Mouse (Mus musculus) forebrain, embryonic 16.5 days (tissue): ENCODE measurements around the gene Lsm12. TPM values are rescaled to one million over a fixed set of nuclear protein-coding genes. Genes with fewer than 3 reads are reported as not detected.

Experiments
- ATAC-seq: fragments of 200-750 bp; cut with Nextera tagmentation; 2 replicates; pipeline ENCODE4 v1.8.0; 2017; ENCODE audit warnings: mild to moderate bottlenecking, moderate library complexity
- H3K27ac ChIP-seq: fragments of 300-500 bp; sonication (generic); 2 replicates; pipeline ENCODE4 v1.5.1; 2014; ENCODE audit warnings: low read length, control low read depth
- H3K27me3 ChIP-seq: fragments of 300-500 bp; sonication (generic); replicated peaks from 2 replicates; pipeline ENCODE4 v1.6.1; 2014; ENCODE audit warnings: low read length; ENCODE audit not compliant: control insufficient read depth, insufficient read depth
- H3K36me3 ChIP-seq: fragments of 300-500 bp; sonication (generic); 2 replicates; pipeline ENCODE4 v1.6.1; 2014; ENCODE audit not compliant: control insufficient read depth, insufficient read depth
- H3K4me1 ChIP-seq: fragments of 300-500 bp; sonication (generic); replicated peaks from 2 replicates; pipeline ENCODE4 v1.6.1; 2014; ENCODE audit warnings: low read length; ENCODE audit not compliant: control insufficient read depth, insufficient read depth
- H3K4me2 ChIP-seq: fragments of 300-500 bp; sonication (generic); 2 replicates; pipeline ENCODE4 v1.6.1; 2014; ENCODE audit warnings: mild to moderate bottlenecking, low read length, control low read depth
- H3K4me3 ChIP-seq: fragments of 300-500 bp; sonication (generic); replicated peaks from 2 replicates; pipeline ENCODE4 v1.5.1; 2014; ENCODE audit warnings: mild to moderate bottlenecking, low read length, control low read depth
- H3K9ac ChIP-seq: fragments of 300-500 bp; sonication (generic); replicated peaks from 2 replicates; pipeline ENCODE4 v1.6.1; 2014; ENCODE audit warnings: low read depth, low read length, control low read depth
- H3K9me3 ChIP-seq: fragments of 300-500 bp; sonication (generic); 2 replicates; pipeline ENCODE4 v1.6.1; 2016; ENCODE audit warnings: low read length; ENCODE audit not compliant: control insufficient read depth
- WGBS: fragments of 180-500 bp; shearing (Covaris S2); extraction: QIAGEN DNeasy Blood & Tissue Kit; methylation state at CpG from one replicate; pipeline ENCODE4 v1.1.7; 2014; 5-methylcytosine and 5-hydroxymethylcytosine counted together
- polyA plus RNA-seq: library from polyadenylated mRNA; unstranded; fragments of >200 nt; fragmentation: Nextera tagmentation; extraction: Ambion mirVana; gene quantifications from 2 replicates; pipeline ENCODE4 v1.2.1, GENCODE M21; 2015

The Lsm12 gene
- 103 and 123 TPM in 2 replicates for polyA plus RNA-seq

DNA sequence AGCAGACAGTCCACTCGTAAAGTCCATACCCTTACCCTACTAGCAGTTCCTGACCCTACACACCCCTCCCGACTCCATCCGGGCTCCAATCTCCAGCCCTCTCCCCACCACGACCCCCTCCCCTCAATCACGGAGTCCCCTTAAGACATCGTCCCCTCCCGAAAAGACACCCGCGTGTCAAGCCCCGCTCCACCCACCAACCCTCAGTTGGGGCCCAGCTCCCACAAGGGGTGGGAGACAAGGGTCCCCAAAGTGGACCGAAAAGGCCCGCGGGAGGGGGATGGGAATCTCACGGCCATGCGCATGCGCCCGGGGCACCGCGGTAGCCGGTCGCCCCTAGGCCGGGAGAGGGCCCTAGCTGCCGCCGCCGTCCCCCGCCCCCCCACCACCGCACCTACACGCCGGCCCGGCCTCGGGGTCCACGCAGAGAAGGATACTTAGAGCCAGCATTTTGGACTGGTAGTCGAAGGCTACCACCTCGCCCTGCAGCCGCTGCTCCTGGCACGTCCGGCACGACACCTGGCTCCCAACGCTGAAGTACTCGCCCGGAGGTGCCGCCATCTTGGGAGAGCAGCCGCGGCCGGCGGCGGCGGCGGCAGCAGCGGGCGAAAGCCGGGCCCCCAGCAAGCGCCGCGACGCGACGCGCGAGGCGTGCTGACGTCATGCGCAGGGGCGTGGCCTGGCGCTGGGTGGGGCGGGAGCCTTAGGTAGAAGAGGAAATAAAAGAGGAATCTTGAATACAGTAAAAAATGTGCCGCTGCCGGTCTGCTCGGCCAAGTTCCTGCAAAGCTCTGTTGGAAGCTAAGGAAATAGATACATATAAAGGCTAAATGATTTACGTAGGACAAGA, at the start of gene Lsm12:
TSS of gene Lsm12 (minus strand) at position 651 of the 850 bp plus-strand sequence.
- H3K4me3 ChIP-seq = peak within 1 kb of the TSS; percentile 63
- peak within 1 kb of the TSS; percentile 90 for H3K4me2 ChIP-seq
- H3K27ac ChIP-seq = peak within 1 kb of the TSS; percentile 95
- H3K36me3 ChIP-seq = peaks cover 5% of the 10 kb centered on the region
- under 1% methylated on average over 58 of the region's 70 CpGs for WGBS
- H3K9ac ChIP-seq = peak within 1 kb of the TSS; percentile 88
- no peaks in the 10 kb centered on the region for H3K9me3 ChIP-seq
- peaks cover 18% of the 10 kb centered on the region for H3K4me1 ChIP-seq
- peak; percentile 87 for ATAC-seq
- H3K27me3 ChIP-seq = no peaks in the 10 kb centered on the region

DNA sequence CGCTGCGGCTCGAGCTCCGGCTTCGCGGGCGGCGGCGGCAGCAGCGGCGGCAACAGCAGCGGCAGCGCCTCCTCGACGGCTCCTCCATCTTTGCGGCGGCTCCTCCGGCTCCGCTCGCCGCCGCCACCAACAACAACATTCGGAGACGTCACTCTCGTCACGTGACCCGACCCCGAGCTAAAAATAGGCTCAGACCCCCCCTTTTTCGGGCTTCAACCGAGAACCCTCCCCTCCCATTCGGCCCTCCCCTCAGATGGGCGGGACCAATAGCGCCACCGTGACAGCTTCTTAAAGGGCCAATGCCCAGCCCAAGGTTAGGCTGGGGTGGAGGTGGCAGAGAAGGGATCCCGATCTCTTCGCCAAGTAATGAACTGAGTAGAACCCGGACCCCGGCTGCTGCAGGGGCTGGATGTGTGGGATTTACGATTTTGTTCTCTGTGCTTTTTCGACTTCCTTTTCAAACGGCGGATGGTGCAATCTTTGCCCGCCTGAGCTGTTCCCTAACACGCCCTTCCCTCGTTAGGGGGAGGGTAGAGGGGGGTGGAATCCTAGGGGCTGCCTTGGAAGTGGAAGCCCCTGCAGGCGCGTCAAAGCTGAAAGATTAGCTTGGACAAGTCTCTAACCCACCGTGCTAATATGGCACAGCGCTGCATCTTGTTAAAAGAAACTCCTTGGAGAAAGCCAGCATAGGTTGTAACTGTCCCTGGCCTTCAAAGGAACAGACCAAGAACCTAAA, 45.1 kb upstream of the Lsm12 start, which contains the start of gene Hdac5:
TSS of gene Hdac5 (minus strand) at position 161 of the 736 bp plus-strand sequence.
- Histone ChIP-seq H3K4me2 (peak within 1 kb of the TSS; percentile 83), H3K4me1 (peaks cover 45% of the 10 kb centered on the region), H3K36me3 (no peaks in the 10 kb centered on the region), H3K9me3 (no peaks in the 10 kb centered on the region), H3K27me3 (no peaks in the 10 kb centered on the region), H3K9ac (peak within 1 kb of the TSS; percentile 85), H3K4me3 (peak within 1 kb of the TSS; percentile 62), H3K27ac (peak within 1 kb of the TSS; percentile 93)
- under 1% methylated on average over 48 of the region's 49 CpGs for WGBS
- peak; percentile 84 for ATAC-seq

DNA sequence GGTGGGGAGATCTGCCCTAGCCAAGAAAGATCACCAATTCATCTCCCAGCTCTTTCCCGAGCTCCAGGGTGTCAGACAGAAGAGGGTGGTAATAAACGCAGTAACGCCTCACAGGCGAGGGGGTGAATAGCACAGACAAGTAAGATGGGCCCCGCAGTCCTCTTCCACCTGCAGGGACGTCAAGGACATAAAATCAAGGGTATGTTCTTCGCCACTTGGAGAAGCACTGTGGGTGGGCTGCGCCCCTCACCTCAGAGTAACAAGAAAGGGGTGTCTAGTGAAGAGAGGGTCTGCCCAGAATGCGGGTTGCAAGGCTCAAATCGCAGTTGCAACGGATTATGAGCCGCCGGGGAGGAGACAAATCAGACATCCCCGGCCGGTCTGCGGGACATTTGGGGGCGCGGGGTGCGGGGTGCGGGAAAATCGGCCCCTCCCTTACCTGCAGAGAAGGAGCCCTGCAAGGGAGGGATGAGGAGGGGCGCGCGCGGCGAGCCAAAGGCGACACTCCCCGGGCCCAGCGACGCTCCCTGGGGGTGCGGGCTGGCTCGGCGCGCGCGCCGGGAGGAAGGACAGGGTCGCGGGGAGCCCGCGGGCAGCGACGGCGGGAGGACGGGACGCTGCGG, 44.3 kb upstream of the Lsm12 start:
- Histone ChIP-seq H3K36me3 (no peaks in the 10 kb centered on the region), H3K9ac (peak overlapping the region; percentile 85), H3K4me3 (peak overlapping the region; percentile 62), H3K27me3 (no peaks in the 10 kb centered on the region), H3K27ac (peak overlapping the region; percentile 93), H3K4me2 (peak overlapping the region; percentile 83), H3K9me3 (no peaks in the 10 kb centered on the region), H3K4me1 (peaks cover 52% of the 10 kb centered on the region)
- under 1% methylated on average over 47 of the region's 47 CpGs for WGBS
- ATAC-seq = peak; percentile 38

DNA sequence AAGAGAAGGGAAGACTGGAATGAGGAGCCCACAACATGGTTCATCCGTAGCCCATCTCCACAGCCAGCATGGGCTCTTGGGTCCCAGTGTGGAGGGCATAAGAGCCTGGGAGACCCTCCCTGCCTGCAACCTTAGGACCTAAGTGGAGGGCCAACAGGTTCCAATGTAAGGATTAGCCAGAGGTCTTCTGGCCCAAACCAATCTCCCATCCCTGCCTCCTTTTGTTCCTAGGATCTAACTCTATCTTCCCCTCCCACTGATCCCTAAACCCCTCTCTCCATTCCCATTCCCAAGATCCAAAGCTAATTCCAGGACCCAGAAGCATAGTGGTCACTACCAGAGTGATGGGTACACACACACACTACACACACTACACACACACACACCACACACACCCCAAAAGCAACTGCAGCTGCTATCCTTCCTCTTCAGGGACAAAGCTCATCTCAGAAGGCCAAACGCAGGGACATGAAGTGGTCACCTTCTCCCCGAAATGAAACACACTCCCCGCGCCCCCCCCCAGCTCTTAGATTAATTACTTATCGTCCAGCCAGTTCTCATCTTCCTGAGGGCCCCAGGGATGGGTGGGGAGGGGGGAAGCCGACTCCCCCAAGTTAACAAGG, 43.7 kb upstream of the Lsm12 start:
- H3K4me2 ChIP-seq = peak overlapping the region; percentile 83
- peaks cover 59% of the 10 kb centered on the region for H3K4me1 ChIP-seq
- H3K27ac ChIP-seq = peak overlapping the region; percentile 93
- H3K9ac ChIP-seq = peak overlapping the region; percentile 85
- ATAC-seq = no peak
- H3K36me3 ChIP-seq = no peaks in the 10 kb centered on the region
- peak overlapping the region; percentile 62 for H3K4me3 ChIP-seq
- no peaks in the 10 kb centered on the region for H3K9me3 ChIP-seq
- H3K27me3 ChIP-seq = no peaks in the 10 kb centered on the region
- WGBS = 10% methylated on average over 7 of the region's 7 CpGs

DNA sequence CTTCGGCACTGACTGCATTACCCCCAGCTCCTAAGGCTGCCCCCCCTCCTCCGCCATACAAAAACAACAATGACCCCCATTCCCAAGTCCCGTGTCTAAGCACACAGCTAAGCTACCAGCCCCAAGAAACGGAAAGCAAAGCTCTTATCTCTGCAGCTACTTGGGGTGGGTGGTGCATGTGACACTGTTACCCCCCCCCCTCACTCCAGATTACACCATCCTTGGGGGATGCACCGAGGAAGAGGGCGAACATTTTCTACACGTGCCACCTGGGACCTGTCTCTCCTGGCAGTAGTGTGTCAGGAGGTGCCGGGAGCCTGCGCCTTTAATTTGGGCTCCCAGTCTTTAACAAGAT, 43.1 kb upstream of the Lsm12 start:
- H3K27me3 ChIP-seq = no peaks in the 10 kb centered on the region
- H3K4me1 ChIP-seq = peaks cover 63% of the 10 kb centered on the region
- no peaks in the 10 kb centered on the region for H3K9me3 ChIP-seq
- H3K4me3 ChIP-seq = peak overlapping the region; percentile 62
- H3K36me3 ChIP-seq = no peaks in the 10 kb centered on the region
- H3K27ac ChIP-seq = peak overlapping the region; percentile 93
- H3K9ac ChIP-seq = peak overlapping the region; percentile 85
- WGBS = 5% methylated on average over 9 of the region's 9 CpGs
- ATAC-seq = peak; percentile 9; the same call in 1 of the 2 replicates
- H3K4me2 ChIP-seq = peak overlapping the region; percentile 83

DNA sequence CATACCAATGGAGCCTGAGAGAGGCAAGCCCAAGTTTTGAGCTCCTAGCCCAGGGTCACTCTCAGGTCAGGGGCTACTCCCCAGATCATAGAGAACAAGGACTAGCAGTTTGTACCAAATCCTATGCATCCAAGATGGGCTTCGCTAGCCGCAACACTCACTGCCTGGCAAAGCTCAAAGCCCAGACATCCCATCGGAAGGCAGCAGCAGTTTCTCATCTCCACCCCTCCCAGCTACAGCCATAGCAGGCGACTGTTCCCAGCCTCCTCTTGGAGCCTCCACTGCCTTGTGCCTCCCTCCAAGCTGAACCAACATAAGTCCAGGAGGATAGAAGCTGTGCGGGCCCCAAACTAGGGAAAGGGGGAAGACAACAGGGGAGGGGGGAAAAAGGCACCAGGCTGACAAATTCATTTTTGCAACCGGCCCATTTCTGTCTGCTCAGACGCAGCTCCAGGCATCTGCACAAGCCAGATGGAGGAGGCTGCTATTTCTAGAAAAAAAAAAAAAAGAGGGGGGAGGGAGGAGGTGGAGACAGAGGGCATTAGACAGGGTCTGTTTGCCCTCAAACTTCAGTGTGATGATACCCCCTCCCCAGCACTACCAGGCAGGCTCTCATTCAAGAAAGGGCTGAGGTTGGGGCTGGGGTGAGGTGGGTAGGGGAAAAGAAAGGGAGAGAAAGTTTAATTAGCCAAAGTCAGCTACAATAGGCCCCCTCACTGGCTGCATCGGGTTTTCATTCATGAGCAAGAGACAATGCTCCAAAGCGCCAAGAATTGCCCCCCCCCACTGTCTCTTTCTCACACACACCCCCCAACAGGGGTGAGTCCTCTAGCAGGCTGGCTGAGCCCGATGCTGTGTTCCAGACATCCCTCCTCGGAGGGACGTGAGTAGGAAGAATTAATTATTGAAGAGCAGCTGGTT, 42.4 kb upstream of the Lsm12 start:
- Histone ChIP-seq H3K9me3 (no peaks in the 10 kb centered on the region), H3K36me3 (no peaks in the 10 kb centered on the region), H3K9ac (peak overlapping the region; percentile 85), H3K27ac (peak overlapping the region; percentile 93), H3K4me1 (peaks cover 65% of the 10 kb centered on the region), H3K4me2 (peak overlapping the region; percentile 83), H3K27me3 (no peaks in the 10 kb centered on the region), H3K4me3 (peak overlapping the region; percentile 62)
- WGBS = 5% methylated on average over 12 of the region's 12 CpGs
- peak; percentile 37 for ATAC-seq

DNA sequence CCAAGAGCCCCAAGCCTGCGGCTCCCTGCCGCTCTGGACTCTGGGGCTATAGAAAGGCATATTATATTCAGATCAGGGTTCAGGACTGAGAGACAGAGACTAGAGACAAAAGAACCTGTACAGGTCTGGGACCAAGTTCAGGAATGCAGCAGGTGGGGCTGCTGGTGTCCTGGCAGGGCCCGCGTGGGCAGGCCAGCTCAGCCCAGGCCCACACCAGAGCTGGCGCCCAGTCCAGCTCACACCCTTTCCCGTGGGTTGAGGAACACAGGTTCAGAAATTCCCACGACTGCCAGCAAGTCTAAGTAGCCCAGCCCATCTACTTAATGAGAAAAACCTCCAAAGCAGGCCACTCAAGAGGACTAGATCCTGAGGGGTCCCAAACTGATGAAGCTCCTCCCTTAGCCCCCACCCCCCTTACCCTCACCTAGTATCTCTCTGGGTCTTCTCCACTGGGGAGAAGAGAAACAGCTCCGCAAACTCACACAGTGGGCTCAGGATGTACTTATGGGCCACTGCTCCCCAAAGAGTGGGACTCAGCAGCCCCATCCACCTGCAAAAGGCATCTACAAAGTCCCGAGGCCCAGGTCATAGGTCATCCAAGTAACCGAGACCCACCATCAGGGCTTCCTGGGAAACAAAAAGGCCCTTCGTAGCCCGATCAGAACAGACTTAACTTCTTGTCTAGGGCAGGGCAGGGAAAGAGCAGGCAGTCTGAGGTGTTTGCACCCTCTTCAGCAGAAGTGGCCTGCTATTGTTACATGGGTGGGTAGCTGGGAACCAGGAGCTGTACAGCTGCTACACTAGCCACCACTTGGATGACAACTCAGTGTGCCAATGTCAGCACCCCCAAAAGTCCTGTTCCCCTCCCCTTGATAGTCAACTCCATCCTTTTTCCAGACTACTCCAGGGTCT, 41.2 kb upstream of the Lsm12 start:
- Histone ChIP-seq H3K9ac (peak overlapping the region; percentile 85), H3K4me1 (peaks cover 65% of the 10 kb centered on the region), H3K36me3 (no peaks in the 10 kb centered on the region), H3K9me3 (no peaks in the 10 kb centered on the region), H3K27me3 (no peaks in the 10 kb centered on the region), H3K27ac (peak overlapping the region; percentile 93), H3K4me3 (peak overlapping the region; percentile 62), H3K4me2 (peak overlapping the region; percentile 83)
- no peak for ATAC-seq
- WGBS = 61% methylated on average over 12 of the region's 12 CpGs
